Mouse (Mus musculus): Measurements from ENCODE around the gene Gm1330. TPM values are rescaled to one million over a fixed set of nuclear protein-coding genes. Genes with fewer than 3 reads are reported as not detected.
"Not testable (repeated sequence)": the region's sequence is repeated elsewhere in the genome, so short reads cannot be mapped to it uniquely, and the experiment has no call there.

Gm1330 gene
- total RNA-seq (2017): not detected in 3 replicates

GRCm38 (mm10) chr2:149003151-149003550, at the start of gene Gm1330:
Gene Gm1330, minus strand, starts transcription at chr2:149003251.
- ATAC-seq (replicated peaks; ENCODE audit: insufficient number of reproducible peaks, low FRiP score, low TSS enrichment, poor library complexity, severe bottlenecking): no peak

GRCm38 (mm10) chr2:149017137-149017536, 14.1 kb upstream of the Gm1330 start, which contains the start of gene Gm10750:
Gene Gm10750, minus strand, starts transcription at chr2:149017237.
- not testable (repeated sequence) for ATAC-seq (replicated peaks; ENCODE audit: insufficient number of reproducible peaks, low FRiP score, low TSS enrichment, poor library complexity, severe bottlenecking)

GRCm38 (mm10) chr2:149004826-149005225, 1.8 kb upstream of the Gm1330 start:
- ATAC-seq (replicated peaks; ENCODE audit: insufficient number of reproducible peaks, low FRiP score, low TSS enrichment, poor library complexity, severe bottlenecking): no peak

GRCm38 (mm10) chr2:148995133-148995532, 7.9 kb downstream of the Gm1330 start:
- no peak for ATAC-seq (replicated peaks; ENCODE audit: insufficient number of reproducible peaks, low FRiP score, low TSS enrichment, poor library complexity, severe bottlenecking)

Other genes starting within 250 kb of the Gm1330 start
- gene Cst11, start 231.8 kb downstream of the Gm1330 start, total RNA-seq (2017): not detected in 3 replicates
- not detected in 3 replicates for gene 8030411F24Rik, start 221.2 kb downstream of the Gm1330 start, total RNA-seq (2017)
- gene Cst12, start 213.9 kb downstream of the Gm1330 start, total RNA-seq (2017): not detected in 3 replicates
- 0.87 TPM in 1 of 3 replicates, not detected in the others for gene Cst8, start 204.5 kb downstream of the Gm1330 start, total RNA-seq (2017)
- gene Cst13, start 183.2 kb downstream of the Gm1330 start, total RNA-seq (2017): 1.6 TPM in 1 of 3 replicates, not detected in the others
- gene Cst9, start 168.1 kb downstream of the Gm1330 start, total RNA-seq (2017): not detected in 3 replicates
- gene 9230104L09Rik, start 138.2 kb downstream of the Gm1330 start, total RNA-seq (2017): not detected in 3 replicates
- 977 to 1,560 TPM (median 1,517 TPM) in 3 replicates for gene Cst3, start 127.6 kb downstream of the Gm1330 start, total RNA-seq (2017)
- not detected in 3 replicates for gene Gm10750, start 14.0 kb upstream of the Gm1330 start, total RNA-seq (2017)